ENCODE assay signal across 8 mouse cellular contexts in genomic region chr2:154603638-154604153, GRCm38 (mm10). TPM values are rescaled to one million over a fixed set of nuclear protein-coding genes. Genes with fewer than 3 reads are reported as not detected.
DNase-seq lines count a peak whose midpoint lies in the region; ATAC-seq and TF ChIP-seq lines count a peak whose summit lies in the region.

TSS of gene Pxmp4 (minus strand) at chr2:154603708.

- dilution Hi-C loops in CH12.LX (cut with MboI; ENCODE audit: extremely low pct_ligation_motif_present, extremely low pct_unique_long_range_greater_than_20kb, low sequenced_read_pairs): no loop called here

- peak; percentile 70 for TF ChIP-seq POLR2A in CH12.LX (IDR thresholded peaks at IDR 0.05; ENCODE audit: low read depth, low read length)

- peak within 1 kb of the TSS; percentile 53 for H3K9ac ChIP-seq in CH12.LX (ENCODE audit: insufficient read depth, low read depth)
- peak within 1 kb of the TSS; percentile 73 for H3K9ac ChIP-seq in forebrain, embryonic 11.5 days (ENCODE audit: low read length)
- H3K9ac ChIP-seq in heart, embryonic 16.5 days (ENCODE audit: low read length): peak within 1 kb of the TSS; percentile 95
- H3K9ac ChIP-seq in liver, embryonic 15.5 days: peak within 1 kb of the TSS; percentile 83
- peak within 1 kb of the TSS; percentile 75 for H3K9ac ChIP-seq in neural tube, embryonic 12.5 days

- TF ChIP-seq CTCF in CH12.LX (conservative IDR thresholded peaks at IDR 0.05 in 1 of 2, IDR thresholded peaks at IDR 0.05 in 1 of 2; ENCODE audit: low read depth in 2 of 2, low read length in 2 of 2): no peak

- peak; percentile 100 for ATAC-seq in forebrain, embryonic 11.5 days (replicated peaks; ENCODE audit: low FRiP score)
- peak; percentile 100 for ATAC-seq in heart, embryonic 16.5 days (replicated peaks; ENCODE audit: extremely low read depth, insufficient read depth, low FRiP score)
- peak; percentile 100 for ATAC-seq in liver, embryonic 15.5 days (ENCODE audit: insufficient read depth)
- ATAC-seq in neural tube, embryonic 12.5 days (ENCODE audit: low FRiP score, low read depth): peak; percentile 100

- peak within 1 kb of the TSS; percentile 76 to 89 (median 79) for H3K4me3 ChIP-seq in CH12.LX (replicated peaks in 1 of 3; ENCODE audit: low read depth in 2 of 3, low read length in 2 of 3, poor library complexity in 1 of 3)
- H3K4me3 ChIP-seq in forebrain, embryonic 11.5 days (ENCODE audit: low read depth, low read length): peak within 1 kb of the TSS; percentile 58
- peak within 1 kb of the TSS; percentile 84 for H3K4me3 ChIP-seq in heart, embryonic 16.5 days (ENCODE audit: low read length)
- peak within 1 kb of the TSS; percentile 70 for H3K4me3 ChIP-seq in liver, embryonic 15.5 days (replicated peaks)
- peak within 1 kb of the TSS; percentile 72 for H3K4me3 ChIP-seq in neural tube, embryonic 12.5 days

- TF ChIP-seq RAD21 in CH12.LX (IDR thresholded peaks at IDR 0.05; ENCODE audit: low read depth, low read length): no peak

- TF ChIP-seq EP300 in CH12.LX (IDR thresholded peaks at IDR 0.05; ENCODE audit: low read length): no peak

- H3K27ac ChIP-seq in CH12.LX (ENCODE audit: insufficient read depth, low read depth): no peak within 1 kb of the TSS
- H3K27ac ChIP-seq in forebrain, embryonic 11.5 days (ENCODE audit: low read depth, low read length): no peak within 1 kb of the TSS
- H3K27ac ChIP-seq in heart, embryonic 16.5 days (ENCODE audit: low read length): peak within 1 kb of the TSS; percentile 76
- H3K27ac ChIP-seq in liver, embryonic 15.5 days (replicated peaks): peak within 1 kb of the TSS; percentile 93
- no peak within 1 kb of the TSS for H3K27ac ChIP-seq in neural tube, embryonic 12.5 days

- peaks cover 17% of the 10 kb centered on the region for H3K27me3 ChIP-seq in CH12.LX (replicated peaks)
- no peaks in the 10 kb centered on the region for H3K27me3 ChIP-seq in forebrain, embryonic 11.5 days (ENCODE audit: control insufficient read depth, insufficient read depth, low read length)
- no peaks in the 10 kb centered on the region for H3K27me3 ChIP-seq in heart, embryonic 16.5 days (ENCODE audit: control insufficient read depth, insufficient read depth, low read length)
- peaks cover 4% of the 10 kb centered on the region; the same call in 1 of the 2 replicates for H3K27me3 ChIP-seq in liver, embryonic 15.5 days
- no peaks in the 10 kb centered on the region for H3K27me3 ChIP-seq in neural tube, embryonic 12.5 days (replicated peaks)

- in situ Hi-C loops in CH12.LX (cut with MboI; ENCODE audit: low pct_ligation_motif_present, low pct_unique_long_range_greater_than_20kb, low sequenced_read_pairs): no loop called here

- peak within 1 kb of the TSS; percentile 98 for H3K4me2 ChIP-seq in CH12.LX (ENCODE audit: insufficient read depth, low read depth, poor library complexity, severe bottlenecking)
- peak within 1 kb of the TSS; percentile 57 for H3K4me2 ChIP-seq in forebrain, embryonic 11.5 days (ENCODE audit: low read depth, low read length, severe bottlenecking)
- H3K4me2 ChIP-seq in heart, embryonic 16.5 days (ENCODE audit: low read depth, low read length): peak within 1 kb of the TSS; percentile 77
- peak within 1 kb of the TSS; percentile 82 for H3K4me2 ChIP-seq in liver, embryonic 15.5 days
- H3K4me2 ChIP-seq in neural tube, embryonic 12.5 days (replicated peaks): peak within 1 kb of the TSS; percentile 76

- WGBS in forebrain, embryonic 11.5 days: under 1% methylated on average over 13 of the region's 13 CpGs
- 0% methylated on average over 13 of the region's 13 CpGs for WGBS in heart, embryonic 16.5 days
- 0% methylated on average over 13 of the region's 13 CpGs for WGBS in liver, embryonic 15.5 days (ENCODE audit: insufficient replicate concordance)
- under 1% methylated on average over 13 of the region's 13 CpGs for WGBS in neural tube, embryonic 12.5 days

- H3K9me3 ChIP-seq in CH12.LX (replicated peaks; ENCODE audit: low read length): no peaks in the 10 kb centered on the region
- no peaks in the 10 kb centered on the region for H3K9me3 ChIP-seq in forebrain, embryonic 11.5 days (ENCODE audit: control insufficient read depth, low read length)
- H3K9me3 ChIP-seq in heart, embryonic 16.5 days (replicated peaks; ENCODE audit: control insufficient read depth, low read length): no peaks in the 10 kb centered on the region
- H3K9me3 ChIP-seq in liver, embryonic 15.5 days (replicated peaks): no peaks in the 10 kb centered on the region
- H3K9me3 ChIP-seq in neural tube, embryonic 12.5 days: no peaks in the 10 kb centered on the region

- peaks cover 12 to 16% of the 10 kb centered on the region in 2 experiments for H3K4me1 ChIP-seq in CH12.LX (ENCODE audit: control insufficient read depth in 1 of 2, insufficient read depth in 2 of 2)
- H3K4me1 ChIP-seq in forebrain, embryonic 11.5 days (replicated peaks; ENCODE audit: control insufficient read depth, insufficient read depth, low read length): peaks cover 7% of the 10 kb centered on the region; the same call in 1 of the 2 replicates
- peaks cover 10% of the 10 kb centered on the region for H3K4me1 ChIP-seq in heart, embryonic 16.5 days (ENCODE audit: control insufficient read depth, insufficient read depth, low read length)
- peaks cover 44% of the 10 kb centered on the region for H3K4me1 ChIP-seq in liver, embryonic 15.5 days (replicated peaks)
- peaks cover 6% of the 10 kb centered on the region for H3K4me1 ChIP-seq in neural tube, embryonic 12.5 days

- peak; percentile 99 for DNase-seq in CH12.LX (ENCODE audit: extremely low read depth)
- peak; percentile 98 for DNase-seq in c-Kit-positive CD71-positive TER-119-negative erythroid progenitor cells, embryonic 14.5 days (ENCODE audit: low read depth)
- peak; percentile 95 for DNase-seq in forebrain, embryonic 11.5 days (ENCODE audit: low spot score)
- DNase-seq in kidney, postnatal 36 days: peak; percentile 99 to 100
- peak; percentile 98 for DNase-seq in telencephalon, adult 2 months (ENCODE audit: low read depth, low spot score)

- H3K36me3 ChIP-seq in CH12.LX (replicated peaks in 1 of 2; ENCODE audit: control insufficient read depth in 1 of 2, insufficient read depth in 1 of 2, low read length in 1 of 2): peaks cover 0 to 2% of the 10 kb centered on the region in 2 experiments
- H3K36me3 ChIP-seq in forebrain, embryonic 11.5 days (ENCODE audit: control insufficient read depth, insufficient read depth, low read length): no peaks in the 10 kb centered on the region
- no peaks in the 10 kb centered on the region for H3K36me3 ChIP-seq in heart, embryonic 16.5 days (ENCODE audit: control insufficient read depth, insufficient read depth)
- H3K36me3 ChIP-seq in liver, embryonic 15.5 days (replicated peaks): 0 out of 2 replicates have a peak, but pooled peaks cover 3% of the 10 kb centered on the region
- no peaks in the 10 kb centered on the region for H3K36me3 ChIP-seq in neural tube, embryonic 12.5 days

- no peaks in the 10 kb centered on the region for H3K79me2 ChIP-seq in CH12.LX (replicated peaks; ENCODE audit: control insufficient read depth, extremely low read depth, insufficient read depth, poor library complexity, severe bottlenecking)

TF ChIP-seq in CH12.LX, 34 proteins besides CTCF, POLR2A, EP300 and RAD21:
- no peak for TF ChIP-seq ELF1 (IDR thresholded peaks at IDR 0.05; ENCODE audit: low read depth, low read length)
- TF ChIP-seq NRF1 (IDR thresholded peaks at IDR 0.05; ENCODE audit: low read depth, low read length): 0 out of 2 replicates have a peak, but pooled peaks have one; percentile 13
- TF ChIP-seq SIN3A (IDR thresholded peaks at IDR 0.05; ENCODE audit: low read length): peak; percentile 84
- no peak for TF ChIP-seq RCOR1 (conservative IDR thresholded peaks at IDR 0.05; ENCODE audit: low read depth, low read length)
- peak; percentile 40; the same call in 1 of the 2 replicates for TF ChIP-seq MYC (IDR thresholded peaks at IDR 0.05; ENCODE audit: low read depth, low read length)
- peak; percentile 15; the same call in 1 of the 2 replicates for TF ChIP-seq HCFC1 (IDR thresholded peaks at IDR 0.05; ENCODE audit: low read depth, low read length)
- peak; percentile 18; the same call in 1 of the 2 replicates for TF ChIP-seq MXI1 (IDR thresholded peaks at IDR 0.05; ENCODE audit: low read depth, low read length)
- TF ChIP-seq USF2 (conservative IDR thresholded peaks at IDR 0.05; ENCODE audit: low read depth, low read length): no peak
- TF ChIP-seq TCF12 (IDR thresholded peaks at IDR 0.05; ENCODE audit: low read depth, low read length): peak; percentile 51; the same call in 1 of the 2 replicates
- TF ChIP-seq TBP (conservative IDR thresholded peaks at IDR 0.05; ENCODE audit: low read depth, low read length): peak; percentile 78
- TF ChIP-seq GABPA (IDR thresholded peaks at IDR 0.05; ENCODE audit: insufficient replicate concordance, low read depth, low read length): no peak
- peak; percentile 93 for TF ChIP-seq CHD2 (IDR thresholded peaks at IDR 0.05; ENCODE audit: low read length)
- TF ChIP-seq IRF4 (IDR thresholded peaks at IDR 0.05; ENCODE audit: low read depth, low read length): no peak
- TF ChIP-seq ETS1 (conservative IDR thresholded peaks at IDR 0.05; ENCODE audit: low read depth, low read length): no peak

RNA-seq across cellular contexts. Expression of gene Pxmp4, which starts in this region (rescaled TPM):
- total RNA-seq in CH12.LX (2012; rRNA removed) (7.2 and 7.6 TPM in 2 replicates), CH12.LX (2014; rRNA removed) (8.7 and 9.4 TPM in 2 replicates)
- 5.5 and 6.0 TPM in 2 replicates for polyA plus RNA-seq in CH12.LX (2012; ENCODE audit: insufficient read length, low read depth)
- polyA plus RNA-seq in forebrain, embryonic 11.5 days (2014; fragmentation: Nextera tagmentation; extraction: Ambion mirVana): 10.0 and 10.6 TPM in 2 replicates
- 28.2 and 29.5 TPM in 2 replicates for polyA plus RNA-seq in heart, embryonic 16.5 days (2015; fragmentation: Nextera tagmentation; extraction: Ambion mirVana)
- polyA plus RNA-seq in liver, embryonic 15.5 days (2015; fragmentation: Nextera tagmentation; extraction: Ambion mirVana): 34.6 and 43.9 TPM in 2 replicates
- 16.5 TPM in 2 replicates for polyA plus RNA-seq in neural tube, embryonic 12.5 days (2016; fragmentation: Nextera tagmentation; extraction: Ambion mirVana)

Comparison
In these comparisons a context has a peak if more than half of its experiments do, and no peak if none do; other contexts are left out.
1. H3K27ac ChIP-seq: peak in heart, embryonic 16.5 days (single experiment) and liver, embryonic 15.5 days (single experiment); none in CH12.LX (single experiment), forebrain, embryonic 11.5 days (single experiment) and neural tube, embryonic 12.5 days (single experiment).
2. Peak in every context shown above with its lines, with median percentiles within 50 percentile points of each other: DNase-seq, H3K4me2 ChIP-seq, H3K4me3 ChIP-seq, H3K9ac ChIP-seq and ATAC-seq.